ENCODE assay signal across 31 mouse cellular contexts in the genomic region with DNA sequence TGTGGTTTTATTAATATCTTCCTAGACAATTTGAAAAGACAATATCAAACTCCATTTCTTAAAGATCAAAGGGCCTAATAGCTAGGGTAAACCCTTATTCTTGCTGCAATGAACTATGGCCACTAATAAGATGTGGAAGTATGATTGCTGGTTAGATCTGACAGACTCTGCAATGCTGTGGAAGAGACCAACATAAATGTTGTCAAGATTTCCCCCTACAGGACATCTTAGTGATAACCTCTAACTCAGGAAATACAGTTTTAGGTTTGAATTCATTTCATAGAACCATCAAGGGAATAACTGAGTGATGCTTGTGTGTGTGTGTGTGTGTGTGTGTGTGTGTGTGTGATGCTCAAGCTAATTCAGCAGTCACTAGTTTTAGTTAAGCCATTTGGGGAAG. TPM values are rescaled to one million over a fixed set of nuclear protein-coding genes. Genes with fewer than 3 reads are reported as not detected.
DNase-seq lines count a peak whose midpoint lies in the region; ATAC-seq and TF ChIP-seq lines count a peak whose summit lies in the region.
"Had no signal": no experiment of that assay in that cellular context is flagged by ENCODE, and none has a peak within 500 bp of the region (broad histone marks: within the 10 kb centered on the region; RNA-seq: fewer than 3 reads in every experiment).

No protein-coding gene starts in this region.

- no peak overlapping the region for H3K4me3 ChIP-seq in gastrocnemius, adult 2 months
- no peak overlapping the region for H3K4me3 ChIP-seq in layer of hippocampus, adult 2 months
- H3K4me3 ChIP-seq: heart, embryonic 12.5 days; limb, embryonic 15.5 days; midbrain, embryonic 10.5 days; myocyte had no signal

- POLR2A ChIA-PET in Patski (lab: Charles Lee), result no interaction called here

- no peak overlapping the region for H3K27ac ChIP-seq in gastrocnemius, adult 2 months
- H3K27ac ChIP-seq in layer of hippocampus, adult 2 months, result no peak overlapping the region
- H3K27ac ChIP-seq: limb, embryonic 15.5 days; midbrain, embryonic 10.5 days had no signal

- no peak for DNase-seq in gastrocnemius, adult 2 months
- no peak for DNase-seq in gastrocnemius, postnatal 14 days
- DNase-seq in layer of hippocampus, adult 2 months (ENCODE audit: low spot score in 2 of 2), result no peak
- DNase-seq in layer of hippocampus, postnatal 14 days (ENCODE audit: low spot score in 2 of 2), result no peak
- DNase-seq in 3T3-L1 (ENCODE audit: low read depth, low spot score) (peak; percentile 26), Patski (ENCODE audit: low read depth, low spot score) (no peak)
- DNase-seq in cerebellum, adult 9-11 months, result no peak
- DNase-seq: adrenal gland, postnatal 10 days; B cell, adult 2 months; cerebellum, adult 11 months; cerebellum, postnatal 25 days; embryo, embryonic 11 days; heart, postnatal 36 days; kidney, adult 8-10 months; kidney, postnatal 4 days; lung, postnatal 36 days; thymus, adult 18-20 months; thymus, postnatal 4 days had no signal

- H3K27me3 ChIP-seq in Patski, result peaks cover 8% of the 10 kb centered on the region
- H3K27me3 ChIP-seq: heart, embryonic 12.5 days; limb, embryonic 15.5 days had no signal

- CTCF ChIA-PET in Patski (lab: Charles Lee), result interaction anchor here (1.1 kb wide), 1 partner anchor 180 kb away, joined by 3 read pairs; no protein-coding TSS in a partner anchor

- intact Hi-C loops in gastrocnemius, adult 2 months (cut with DNase I), result no loop called here
- intact Hi-C loops in gastrocnemius, postnatal 14 days (cut with DNase I; ENCODE audit: low total_unique reads), result no loop called here

- in situ Hi-C loops in Patski (cut with MboI; ENCODE audit: low pct_unique_long_range_greater_than_20kb), result loop anchor here (25.0 kb wide), 1 partner anchor 840 kb away; no protein-coding TSS in a partner anchor

- ATAC-seq in Patski, result no peak
- no peak for ATAC-seq in megakaryocyte, adult 5-6 weeks (ENCODE audit: poor library complexity, severe bottlenecking)

- peak; percentile 5; the same call in 1 of the 2 replicates for TF ChIP-seq CTCF in gastrocnemius, adult 2 months (IDR thresholded peaks at IDR 0.05)
- peak; percentile 52 for TF ChIP-seq CTCF in layer of hippocampus, adult 2 months (conservative IDR thresholded peaks at IDR 0.05)
- TF ChIP-seq CTCF in Patski (IDR thresholded peaks at IDR 0.05), result peak; percentile 25

RNA-seq across cellular contexts. Expression of a gene that starts 35.0 kb away (rescaled TPM):
- total RNA-seq in gastrocnemius, adult 2 months (2021), result not detected
- total RNA-seq in gastrocnemius, postnatal 14 days (2021), result not detected
- not detected for total RNA-seq in layer of hippocampus, adult 2 months (2021)
- total RNA-seq in layer of hippocampus, postnatal 14 days (2021), result not detected
- not detected for polyA plus RNA-seq in Patski (2021)
- total RNA-seq in megakaryocyte, adult 5-6 weeks (2015), result not detected in 2 replicates
- not detected in 2 replicates for total RNA-seq in megakaryocyte, adult 5-6 weeks (2017)
- total RNA-seq: adrenal gland, postnatal 10 days; gastrocnemius, adult 18-20 months; granulocyte monocyte progenitor cell, adult 5-6 weeks; heart, postnatal 36 days; layer of hippocampus, postnatal 25 days; left cerebral cortex, postnatal 36 days had no signal
- polyA plus RNA-seq: embryonic facial prominence, embryonic 14.5 days; heart, embryonic 12.5 days; limb, embryonic 15.5 days; liver, embryonic 16.5 days; midbrain, embryonic 10.5 days; myocyte; neural tube, embryonic 14.5 days; stomach, embryonic 14.5 days had no signal
